Mouse (Mus musculus) bone marrow macrophage, adult 2 months (primary cell): ENCODE data around the gene S100a16.

ENCODE experiments used
- CTCF ChIP-seq: IDR thresholded peaks from 2 replicates; pipeline ENCODE4 v1.5.1; 2012; ENCODE audit warnings: low read depth, mild to moderate bottlenecking, low read length, moderate library complexity
- POLR2A ChIP-seq: IDR thresholded peaks from 2 replicates; pipeline ENCODE4 v1.6.1; 2012; ENCODE audit warnings: mild to moderate bottlenecking, low read depth, low read length, borderline replicate concordance

- TF ChIP-seq CTCF (no peak; the same call in 1 of the 2 replicates), POLR2A (no peak)
These were observed 45.5 kb downstream of the S100a16 start for GRCm38 (mm10) chr3:90582556-90582955.
